Mouse (Mus musculus) gastrocnemius, postnatal 10 days (tissue): ENCODE results near the gene Iqcd. TPM values are rescaled to one million over a fixed set of nuclear protein-coding genes. Genes with fewer than 3 reads are reported as not detected.

ENCODE experiments used
- DNase-seq: peaks from one replicate; pipeline ENCODE4 v3.0.0; 2021; ENCODE audit warnings: mixed read lengths
- long read RNA-seq, 2 experiments: library from polyadenylated mRNA; stranded (forward); transcript quantifications; one replicate each; pipeline ENCODE4 v2.0.0; 2021
- total RNA-seq, 2 experiments: library from RNA; stranded (reverse); gene quantifications; 2 replicates each; pipeline ENCODE4 v1.2.3; 2021

Gene Iqcd
- under 1 TPM; 0.40 to 0.50 TPM for total RNA-seq
- long read RNA-seq, experiment 1, result 0 reads
- long read RNA-seq, experiment 2, partial matches to known transcripts, result 0 of 1 reads
- long read RNA-seq, experiment 2, other reads (novel, unspliced or antisense), result 1 of 1 reads

DNA sequence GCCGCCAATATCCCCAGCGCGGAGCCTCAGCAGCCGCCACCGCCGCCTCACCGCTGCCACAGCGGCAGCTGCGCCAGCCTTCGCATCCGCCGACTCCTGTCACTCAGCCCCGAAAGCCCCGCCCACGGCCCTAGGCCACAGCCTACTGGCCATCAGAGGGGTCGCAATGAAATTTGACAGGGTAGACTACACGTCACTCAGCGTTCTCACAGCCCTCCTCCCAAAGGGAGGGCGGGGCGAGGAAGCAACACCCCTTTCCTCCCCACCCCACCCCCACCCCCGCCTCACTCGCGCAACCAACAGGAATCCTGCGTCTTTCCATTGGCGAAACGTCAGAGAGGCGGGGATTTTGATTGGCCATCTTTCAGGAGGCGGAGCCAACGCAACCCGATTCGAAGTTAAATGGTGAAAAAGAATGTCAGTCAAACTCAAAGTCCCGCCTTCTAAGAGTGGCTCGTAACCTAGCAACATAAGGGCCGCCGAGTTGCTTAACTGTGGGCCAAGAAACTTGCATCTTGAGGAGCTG is at the start of gene Iqcd, which contains the start of gene Tpcn1:
Iqcd (plus strand) TSS at position 448 of the 526 bp plus-strand sequence.
Tpcn1 (minus strand) TSS at position 105 of the 526 bp plus-strand sequence.
- DNase-seq, result peak; percentile 99

DNA sequence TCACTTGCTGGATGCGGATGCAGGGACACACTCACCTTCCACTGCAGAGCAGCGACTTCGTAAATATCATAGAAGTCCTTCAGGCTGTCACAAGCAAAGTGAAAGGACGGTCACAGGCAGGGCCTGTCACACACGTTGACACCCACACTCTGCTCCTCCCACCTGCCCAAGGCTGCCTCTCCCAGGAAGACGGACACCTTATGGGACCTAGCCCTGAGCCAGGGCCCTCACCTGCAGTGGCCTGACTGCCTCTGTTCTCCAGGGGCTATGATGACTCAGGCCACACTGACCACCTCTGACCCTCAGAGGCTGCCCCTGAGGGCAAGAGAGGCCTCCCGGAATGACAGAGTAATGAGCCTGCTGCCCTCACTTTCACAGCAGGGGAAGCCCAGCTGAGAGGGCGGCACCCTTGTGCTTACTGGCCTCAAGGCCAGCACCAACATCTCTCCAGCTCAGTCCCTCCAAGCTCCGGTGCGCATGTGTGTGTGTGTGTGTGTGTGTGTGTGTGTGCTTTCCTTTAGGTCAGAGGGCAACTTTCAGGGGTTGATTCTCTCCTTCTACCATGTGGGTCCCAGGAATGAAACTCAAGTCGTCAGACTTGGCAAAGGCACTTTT is 40.5 kb upstream of the Iqcd start:
- DNase-seq, result no peak

DNA sequence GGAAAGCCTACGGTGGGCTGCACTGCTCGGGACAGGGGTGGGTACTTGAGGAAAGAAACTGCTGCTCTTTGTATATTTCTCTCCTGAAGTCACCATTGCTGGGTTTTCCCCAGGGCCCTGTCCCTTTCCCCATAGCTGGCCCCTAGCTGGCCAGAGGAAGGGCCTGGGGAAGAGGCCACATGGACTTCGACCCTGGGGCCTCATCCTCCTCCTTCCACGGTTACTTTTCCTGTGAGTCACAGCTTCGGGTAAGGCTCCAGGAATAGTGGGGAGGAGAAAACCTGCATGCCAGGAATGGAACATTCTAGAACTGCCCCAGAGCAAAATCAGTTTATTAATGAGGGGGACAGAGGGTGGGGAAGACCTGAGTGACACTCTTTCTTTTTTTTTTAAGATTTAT is 38.7 kb upstream of the Iqcd start:
- DNase-seq, result no peak

- DNase-seq, result no peak
Measured at GRCm38 (mm10) chr5:120550673-120551072, 38.1 kb upstream of the Iqcd start.

DNA sequence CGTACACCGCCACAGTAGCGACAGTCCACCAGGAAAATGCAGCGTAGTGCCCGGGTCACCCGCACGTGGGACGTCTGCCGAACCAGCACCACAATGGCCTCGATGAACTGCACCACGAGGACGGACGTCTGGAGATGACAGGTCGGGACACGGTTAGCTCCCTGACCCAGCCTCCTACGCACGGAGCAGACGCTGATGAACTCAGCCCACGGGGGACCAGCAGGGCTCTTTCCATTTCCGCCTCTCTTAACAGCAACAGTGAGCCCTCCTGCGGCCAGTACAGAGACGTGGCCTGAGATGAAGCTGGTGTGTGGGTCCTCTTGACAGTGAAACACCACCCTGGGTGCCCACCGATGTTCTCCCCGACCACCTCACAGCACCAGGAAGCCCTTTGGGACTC is 32.9 kb upstream of the Iqcd start:
- no peak for DNase-seq

- no peak for DNase-seq
Measured at GRCm38 (mm10) chr5:120558041-120558440, 30.8 kb upstream of the Iqcd start.

DNA sequence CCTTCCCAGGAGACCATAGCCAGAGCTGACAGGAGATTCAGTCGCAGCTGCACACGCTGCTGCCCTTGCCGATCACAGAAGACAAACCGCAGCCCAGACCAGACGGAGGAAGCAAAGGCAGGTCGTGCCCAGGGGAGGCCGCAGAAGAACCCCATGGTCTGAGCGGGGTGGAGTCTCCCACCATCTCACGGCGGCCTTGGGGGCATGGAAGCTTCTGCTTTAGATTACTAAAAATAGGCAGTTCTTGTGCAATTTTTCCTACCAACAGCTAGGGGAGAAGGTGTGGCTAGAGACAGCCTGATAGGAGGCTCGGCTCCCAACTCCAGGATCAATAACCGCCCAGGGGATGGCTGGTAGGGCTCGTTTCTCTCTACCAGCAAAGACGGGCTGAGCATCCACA is 30.1 kb upstream of the Iqcd start:
- no peak for DNase-seq

DNA sequence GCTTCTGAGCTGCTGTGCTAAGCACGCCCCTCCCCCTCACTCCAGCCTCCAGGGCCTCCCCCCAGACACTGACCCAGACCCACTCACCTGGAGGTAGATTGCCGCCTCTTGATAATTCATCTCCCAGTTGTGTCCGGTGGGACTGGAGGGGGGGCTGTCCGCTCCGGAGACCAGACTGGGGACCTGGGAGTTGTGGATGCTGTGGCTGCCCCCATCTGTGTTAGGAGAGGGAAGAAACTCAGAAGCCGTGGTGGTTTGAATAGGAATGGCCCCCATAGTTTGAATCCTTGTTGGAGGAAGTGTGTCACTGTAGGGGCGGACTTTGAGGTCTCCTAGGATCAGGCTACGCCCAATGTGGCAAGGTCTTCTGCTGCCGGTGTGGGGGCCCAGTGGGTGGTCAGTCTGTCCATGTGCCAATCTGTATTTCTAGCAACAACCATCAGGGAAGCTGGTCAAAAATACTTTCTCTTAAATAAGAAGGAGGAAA is 28.6 kb upstream of the Iqcd start:
- no peak for DNase-seq

DNA sequence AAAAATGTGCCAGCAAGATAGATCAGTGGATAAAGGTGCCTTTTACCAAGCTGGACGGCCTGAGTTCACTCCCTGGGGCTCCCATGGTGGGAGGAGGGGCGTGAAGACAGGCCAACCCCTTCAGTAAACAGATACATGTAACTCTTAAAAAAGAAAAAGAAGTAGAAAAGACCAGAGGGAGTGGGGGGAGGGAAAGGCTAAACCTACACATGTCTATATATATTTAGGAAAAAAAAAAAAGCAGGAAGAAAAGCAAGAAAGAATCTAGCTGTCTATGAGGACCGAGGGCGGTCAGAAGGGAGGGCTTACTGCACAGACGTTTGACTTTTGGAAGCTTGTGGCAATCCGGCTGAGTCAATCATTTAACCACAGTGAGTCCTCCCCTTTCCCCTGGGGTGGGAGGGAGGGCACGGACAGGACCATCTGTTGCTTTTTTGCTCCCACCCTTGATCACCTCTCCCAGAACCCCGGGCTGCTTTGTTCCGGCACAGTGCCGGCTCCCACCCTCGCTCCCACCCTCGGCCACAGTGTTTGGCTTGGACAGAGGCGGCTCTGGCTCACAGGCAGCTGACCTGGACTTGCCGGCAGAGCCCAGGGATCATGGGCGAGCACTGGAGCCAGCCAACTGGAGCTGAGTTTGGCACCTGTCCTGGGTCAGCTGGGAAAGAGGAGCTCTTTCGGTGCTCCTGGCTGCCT is 28.1 kb upstream of the Iqcd start:
- peak; percentile 85 for DNase-seq

GRCm38 (mm10) chr5:120562956-120563913 is 25.6 kb upstream of the Iqcd start:
- DNase-seq, result peak; percentile 73

DNA sequence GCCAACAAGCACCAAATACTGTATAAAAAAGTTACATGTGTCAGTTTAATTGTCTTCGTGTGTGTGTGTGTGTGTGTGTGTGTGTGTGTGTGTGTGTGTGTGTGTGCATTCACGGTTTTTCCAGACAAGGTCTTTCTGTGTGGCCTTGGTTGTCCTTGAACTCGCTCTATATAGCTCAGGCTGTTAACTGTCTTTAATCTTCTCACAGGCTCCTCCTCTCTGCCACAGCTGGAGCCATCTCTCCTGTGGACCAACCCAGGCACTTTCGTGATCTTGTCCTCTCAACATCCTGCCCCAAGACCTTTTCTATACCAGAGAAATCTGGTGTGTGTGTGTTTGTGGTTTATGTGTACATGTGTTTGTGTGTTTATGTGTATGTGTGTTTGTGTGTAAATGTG is 24.9 kb upstream of the Iqcd start:
- DNase-seq, result no peak

DNA sequence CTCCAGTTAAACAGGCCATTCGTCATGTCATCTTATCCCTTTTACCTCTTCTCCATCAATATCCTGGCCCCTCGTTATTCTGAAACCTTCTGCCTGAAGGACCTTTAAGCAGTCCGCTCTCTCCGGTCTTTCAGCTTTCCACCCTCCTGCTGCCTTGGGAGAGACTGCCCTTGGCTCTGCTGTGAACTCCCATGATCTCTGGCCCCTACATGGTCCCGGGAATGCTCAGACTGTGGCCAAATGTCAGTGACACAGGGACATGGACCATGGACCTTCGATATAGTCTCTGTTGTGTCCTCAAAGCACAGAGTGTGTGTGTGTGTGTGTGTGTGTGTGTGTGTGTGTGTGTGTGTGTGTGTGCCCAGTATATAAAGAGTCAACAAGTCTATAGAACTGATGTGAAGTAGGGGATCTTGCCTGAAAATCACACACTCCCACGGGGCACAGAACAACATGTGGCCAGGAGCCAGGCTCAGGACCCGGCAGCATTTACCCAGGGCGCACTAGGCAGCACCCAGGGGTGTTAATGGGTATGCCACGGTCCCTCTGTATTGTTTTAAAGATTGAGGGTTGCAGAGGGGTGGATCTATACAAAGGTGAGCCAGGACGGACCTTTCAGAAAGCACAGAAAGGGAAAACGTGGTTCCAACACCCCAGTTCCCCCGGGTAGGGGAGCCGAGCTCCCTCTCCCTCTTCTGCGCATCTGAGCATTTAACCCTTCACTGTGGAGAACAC is 23.5 kb upstream of the Iqcd start:
- no peak for DNase-seq

GRCm38 (mm10) chr5:120566101-120566500 is 22.7 kb upstream of the Iqcd start:
- DNase-seq, result no peak

DNA sequence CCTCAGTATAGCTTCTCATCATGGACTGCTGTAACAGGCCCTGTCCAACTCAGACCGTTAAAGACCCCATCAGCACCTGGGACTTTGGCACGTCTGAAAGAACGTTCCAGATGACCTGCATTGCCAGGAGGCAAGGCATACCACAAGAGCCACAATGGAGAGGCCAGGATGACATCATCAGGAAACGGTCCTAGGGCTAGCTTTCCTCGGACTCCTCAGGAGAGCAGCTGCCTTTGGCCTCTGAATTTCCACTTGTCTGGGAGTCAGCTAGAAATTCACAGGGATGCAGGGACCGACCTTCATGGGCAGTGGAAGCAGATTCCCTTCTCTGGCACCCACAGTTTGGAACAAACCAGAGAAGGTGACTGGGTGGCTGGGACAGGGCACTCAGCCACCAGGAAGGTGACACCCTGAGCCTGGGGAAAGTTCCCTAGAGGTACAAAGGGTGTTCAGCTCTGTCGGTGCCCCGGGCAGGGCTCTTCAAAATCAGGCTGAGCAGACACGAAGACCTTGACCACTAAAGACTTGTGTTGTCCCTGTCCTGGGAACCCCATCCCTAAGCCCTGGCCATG is 22.0 kb upstream of the Iqcd start:
- DNase-seq, result no peak

DNA sequence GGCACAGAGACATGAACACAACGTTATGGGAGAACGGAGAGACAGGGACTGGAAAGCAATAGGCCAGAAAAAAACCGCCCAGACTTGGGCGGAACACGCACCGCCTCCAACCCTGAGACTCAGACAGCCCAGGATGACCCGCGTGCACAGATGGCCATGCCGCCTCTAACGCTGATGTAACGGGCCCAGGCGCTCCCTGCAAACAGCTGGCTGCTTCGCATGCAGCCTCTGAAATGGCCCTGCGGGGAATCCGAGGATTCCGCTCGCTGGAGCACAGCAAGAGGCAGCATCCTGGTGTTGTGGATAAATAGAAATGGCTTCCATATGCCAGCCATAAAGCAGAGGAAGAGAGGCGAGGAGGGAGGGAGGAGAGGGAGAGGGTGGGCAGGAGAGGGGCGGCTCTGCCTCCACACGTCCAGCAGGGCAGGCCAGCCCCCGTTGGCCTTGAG is 21.5 kb upstream of the Iqcd start:
- DNase-seq, result peak; percentile 71

DNA sequence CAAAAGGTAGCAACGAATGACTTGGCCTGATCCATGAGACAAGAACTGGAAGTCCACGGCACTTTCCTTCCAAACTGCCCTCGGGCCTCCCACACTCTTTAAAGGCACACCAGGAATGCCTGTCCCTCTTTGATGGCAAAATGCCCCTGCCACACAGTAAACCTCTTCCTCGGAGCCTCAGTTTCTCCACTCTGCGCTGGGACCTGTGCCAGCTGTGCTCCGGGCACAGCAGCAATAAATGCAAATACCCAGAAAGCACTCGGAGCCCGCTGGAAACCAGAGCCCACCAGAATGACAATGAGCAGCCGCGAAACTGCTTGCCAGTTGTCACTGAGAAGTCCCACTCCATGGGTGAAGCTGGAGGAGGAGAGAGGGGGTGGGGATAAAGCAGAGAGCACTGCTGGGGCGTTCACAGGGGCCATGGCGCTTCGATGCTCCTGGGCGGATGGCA is 21.0 kb upstream of the Iqcd start:
- no peak for DNase-seq

DNA sequence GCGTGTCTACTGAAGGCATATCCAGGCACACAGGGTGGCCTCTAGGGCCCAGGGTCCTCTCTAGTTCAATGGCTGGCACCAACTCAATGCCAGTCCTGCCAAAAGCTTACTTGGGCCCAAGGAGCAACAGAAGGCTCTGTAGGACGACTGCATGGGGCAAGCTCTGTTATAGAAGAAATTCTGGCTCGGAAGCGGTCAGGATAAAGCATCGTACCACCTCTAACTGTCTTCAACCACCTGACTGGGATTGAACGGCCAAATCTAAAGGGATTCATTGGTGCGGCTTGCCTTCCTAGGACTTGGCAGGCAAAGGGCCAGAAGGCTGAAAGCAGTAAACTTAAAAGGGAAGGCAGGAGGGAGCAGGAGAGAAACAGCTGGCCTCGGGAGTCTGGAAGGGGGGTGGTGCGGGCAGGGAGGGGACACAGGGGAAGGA is 20.5 kb upstream of the Iqcd start:
- no peak for DNase-seq

- DNase-seq, result no peak
Measured at GRCm38 (mm10) chr5:120568964-120569363, 19.9 kb upstream of the Iqcd start.

- DNase-seq, result no peak
Measured at GRCm38 (mm10) chr5:120569791-120570190, 19.0 kb upstream of the Iqcd start.

- no peak for DNase-seq
Measured at GRCm38 (mm10) chr5:120570289-120570897, 18.4 kb upstream of the Iqcd start.
